Mouse (Mus musculus) kidney, postnatal 36 days (tissue): ENCODE data around the gene Myef2.
"Not testable (repeated sequence)": the region's sequence is repeated elsewhere in the genome, so short reads cannot be mapped to it uniquely, and the experiment has no call there.

Source experiments
- DNase-seq, 2 experiments: peaks; one replicate each; pipeline ENCODE4 v3.0.0; 2021 to 2022; ENCODE audit warnings: mixed read lengths in 2 of 2

Gene Myef2

DNA sequence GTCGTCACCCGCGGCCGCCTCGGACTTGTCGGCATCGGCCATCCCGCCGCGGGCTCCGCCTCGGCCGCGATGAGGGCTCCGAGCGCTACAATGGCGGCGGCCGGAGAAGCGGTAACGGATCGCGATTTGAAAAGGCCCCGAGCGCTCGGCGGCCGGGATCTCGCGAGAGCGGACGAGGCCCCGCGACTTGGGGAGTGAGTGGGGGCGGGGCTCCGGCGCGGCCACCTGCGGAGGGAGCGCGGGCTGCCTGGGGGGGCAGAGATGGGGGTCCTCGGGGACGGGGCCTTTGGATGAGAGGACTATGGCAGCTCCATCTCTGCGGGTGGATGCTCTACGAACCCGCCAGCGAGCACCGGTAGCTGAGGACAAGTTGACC, at the start of gene Myef2:
TSS of gene Myef2 (minus strand) at position 185 of the 376 bp plus-strand sequence.
- DNase-seq, result peak; percentile 65 to 91

DNA sequence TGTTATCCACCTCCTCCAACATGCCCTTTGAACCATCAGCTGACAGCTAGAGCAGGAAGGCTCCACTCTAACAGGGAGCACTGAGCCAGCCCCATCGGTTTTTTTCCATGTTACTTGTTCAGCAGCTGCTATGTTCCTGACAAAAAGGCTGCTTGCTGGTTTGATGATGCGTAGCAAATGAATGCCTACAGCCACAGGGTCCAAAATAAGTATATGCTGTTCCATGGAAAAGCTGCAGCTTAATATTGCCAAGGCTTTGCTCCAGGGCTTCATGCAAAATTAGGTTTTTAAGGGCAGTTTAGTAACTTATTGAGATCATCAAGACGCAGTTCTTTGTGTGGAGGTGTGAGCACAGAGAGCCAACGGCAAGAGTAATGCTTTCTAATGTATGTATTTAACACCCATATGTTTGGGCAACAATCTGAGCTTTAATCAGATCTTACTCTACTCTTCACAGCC, 38.6 kb upstream of the Myef2 start:
- DNase-seq, result peak; percentile 53 to 54

DNA sequence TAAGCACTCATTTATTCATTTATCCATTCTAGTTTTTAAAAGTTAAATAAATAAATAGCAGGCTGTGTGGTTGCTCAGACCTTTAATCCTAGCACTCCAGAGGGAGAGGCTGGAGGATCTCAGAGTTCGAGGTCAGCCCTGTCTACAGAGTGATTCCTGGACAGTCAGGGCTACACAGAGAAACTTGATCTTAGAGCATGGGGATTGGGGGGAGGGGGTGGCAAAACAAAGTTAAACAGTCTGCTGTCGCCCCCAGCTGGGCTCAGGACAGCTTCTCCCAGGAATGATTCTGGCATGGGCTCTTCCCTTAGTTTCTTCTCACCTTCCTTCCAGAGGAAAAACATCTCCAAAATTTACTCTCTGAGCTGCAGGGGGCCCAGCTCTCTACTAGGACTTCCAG, 32.0 kb upstream of the Myef2 start:
- DNase-seq, result no peak

DNA sequence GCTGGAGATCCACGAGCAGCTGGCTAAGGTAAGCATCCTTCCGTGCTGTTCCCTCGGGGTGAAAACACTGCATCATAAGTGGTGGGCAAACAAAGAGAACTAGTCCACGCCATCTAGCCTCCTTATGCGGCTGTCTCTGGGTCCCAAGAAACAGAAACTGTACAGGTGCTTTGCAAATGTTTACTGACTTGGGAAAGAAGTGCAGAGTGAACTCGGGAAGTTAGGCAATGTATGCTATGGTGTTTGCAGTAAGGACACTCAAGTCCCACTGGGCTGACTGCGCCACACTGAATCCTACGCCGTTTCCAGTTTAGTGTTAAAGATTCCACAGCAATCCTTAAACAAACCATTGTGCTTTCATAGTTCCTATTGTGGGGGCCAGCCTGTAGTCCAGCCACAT, 30.8 kb upstream of the Myef2 start:
- DNase-seq, result no peak

GRCm38 (mm10) chr2:125152388-125152787, 28.9 kb upstream of the Myef2 start, which contains the start of gene Slc12a1:
Gene Slc12a1 (plus strand): TSS chr2:125152505.
- DNase-seq, result peak; percentile 28 to 45

- no peak for DNase-seq
These were observed 18.9 kb upstream of the Myef2 start for GRCm38 (mm10) chr2:125142336-125142735.

- DNase-seq, result no peak
These were observed 13.4 kb upstream of the Myef2 start for GRCm38 (mm10) chr2:125136846-125137245.

GRCm38 (mm10) chr2:125135903-125136811, 12.7 kb upstream of the Myef2 start, which contains the start of gene Ctxn2:
Gene Ctxn2 (plus strand): TSS chr2:125136692.
- peak; percentile 47 to 87 for DNase-seq

GRCm38 (mm10) chr2:125134113-125134512, 10.7 kb upstream of the Myef2 start:
- no peak for DNase-seq

- DNase-seq, result no peak
These were observed 3.3 kb upstream of the Myef2 start for GRCm38 (mm10) chr2:125126792-125127191.

- no peak for DNase-seq
These were observed 2.4 kb upstream of the Myef2 start for GRCm38 (mm10) chr2:125125824-125126223.

GRCm38 (mm10) chr2:125122624-125123476, 611 bp downstream of the Myef2 start:
- DNase-seq, result peak; percentile 35 to 63

DNA sequence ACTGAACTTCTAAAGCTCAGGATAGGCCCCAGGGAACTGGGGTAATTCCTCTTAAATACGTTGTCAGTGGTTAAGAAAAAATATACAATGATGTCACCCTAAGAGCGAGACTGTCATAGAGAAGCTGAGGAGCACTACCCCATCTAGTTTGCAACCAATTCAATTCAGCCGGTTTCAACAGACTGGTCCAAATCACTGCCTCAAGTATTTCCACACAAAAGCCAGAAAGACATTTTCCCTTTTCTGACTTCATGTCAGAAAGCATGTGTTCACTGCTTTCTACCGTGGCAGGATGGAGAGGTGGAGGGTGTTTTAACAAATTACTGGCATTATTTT, 1.2 kb downstream of the Myef2 start:
- no peak for DNase-seq

GRCm38 (mm10) chr2:125119381-125120110, 3.9 kb downstream of the Myef2 start:
- DNase-seq, result no peak

GRCm38 (mm10) chr2:125106536-125106935, 16.9 kb downstream of the Myef2 start:
- DNase-seq, result peak; percentile 13 to 24

- not testable (repeated sequence) for DNase-seq
These were observed 19.0 kb downstream of the Myef2 start for GRCm38 (mm10) chr2:125104491-125104890.

GRCm38 (mm10) chr2:125092123-125092522, 31.3 kb downstream of the Myef2 start:
- DNase-seq, result not testable (repeated sequence)

DNA sequence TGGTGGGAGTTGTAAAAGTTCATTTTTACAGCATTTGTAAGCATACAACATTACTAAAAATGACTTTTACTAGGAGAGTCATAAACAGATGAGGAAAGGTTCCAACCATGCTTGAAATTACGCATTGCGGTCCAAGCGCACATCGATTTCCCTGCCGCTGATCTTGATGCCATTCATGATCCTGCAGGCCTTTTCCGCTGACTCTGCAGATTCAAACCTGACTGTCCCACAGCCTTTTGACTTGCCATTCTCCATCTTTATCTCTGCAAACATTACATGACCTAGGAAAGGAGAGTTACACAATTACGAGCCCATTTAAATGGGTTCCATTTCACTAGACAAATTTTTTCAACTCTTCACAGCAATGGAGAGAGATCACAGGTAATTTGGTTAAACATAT, 34.7 kb downstream of the Myef2 start:
- no peak for DNase-seq

GRCm38 (mm10) chr2:125083879-125084278, 39.6 kb downstream of the Myef2 start:
- DNase-seq, result no peak

DNA sequence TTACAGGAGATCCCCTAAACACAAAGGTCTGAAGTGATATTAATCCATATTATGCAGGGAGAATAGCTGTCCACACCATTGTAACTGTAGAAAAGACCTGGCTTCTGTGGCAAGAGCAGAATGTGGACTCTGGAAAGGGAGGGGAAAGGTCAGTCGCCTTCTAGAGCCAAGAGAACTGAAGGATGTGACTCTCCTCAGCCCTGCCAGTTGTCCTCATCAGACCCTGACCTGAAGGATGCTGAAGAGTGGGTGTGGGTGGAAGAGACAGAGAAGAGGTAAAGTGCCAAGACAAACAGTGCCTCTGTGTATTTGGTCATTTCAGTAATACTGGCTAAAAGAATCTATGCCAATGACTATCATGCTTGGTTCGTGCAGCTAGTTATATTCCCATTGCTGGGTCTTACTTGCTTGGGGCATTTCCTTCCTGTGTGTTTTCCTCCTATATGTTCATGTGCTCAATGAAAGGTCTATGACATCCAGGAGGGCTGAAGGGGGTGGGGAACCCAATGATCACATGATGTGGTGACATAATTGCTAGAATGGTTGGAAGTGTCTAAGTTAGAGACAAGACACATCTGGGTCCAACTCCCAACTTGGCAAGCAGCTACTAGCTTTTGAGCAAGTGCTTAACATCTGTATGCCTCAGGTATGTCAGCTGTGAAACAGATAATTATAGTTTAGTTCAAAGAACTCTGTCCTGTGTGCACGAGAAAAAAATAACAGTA, 50.2 kb downstream of the Myef2 start:
- DNase-seq, result peak; percentile 19 to 61

DNA sequence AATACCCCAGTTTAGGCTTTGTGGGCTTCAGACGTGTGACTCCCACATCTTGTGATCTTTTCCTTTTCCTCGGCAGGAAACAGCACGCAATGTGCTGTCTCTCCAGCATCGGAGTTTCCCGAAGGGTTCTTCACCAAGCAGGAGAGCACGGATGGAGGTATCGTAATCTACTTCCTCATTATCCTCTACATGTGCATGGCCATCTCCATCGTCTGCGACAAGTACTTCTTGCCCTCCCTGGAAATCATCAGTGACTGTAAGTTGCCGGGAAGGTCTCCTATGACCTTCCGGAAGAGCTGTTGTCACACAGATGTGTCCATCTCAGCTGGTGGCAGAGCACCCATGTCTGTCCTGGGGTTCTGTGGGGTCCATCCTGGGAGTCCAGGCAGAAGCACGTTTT, 54.8 kb downstream of the Myef2 start:
- DNase-seq, result no peak

DNA sequence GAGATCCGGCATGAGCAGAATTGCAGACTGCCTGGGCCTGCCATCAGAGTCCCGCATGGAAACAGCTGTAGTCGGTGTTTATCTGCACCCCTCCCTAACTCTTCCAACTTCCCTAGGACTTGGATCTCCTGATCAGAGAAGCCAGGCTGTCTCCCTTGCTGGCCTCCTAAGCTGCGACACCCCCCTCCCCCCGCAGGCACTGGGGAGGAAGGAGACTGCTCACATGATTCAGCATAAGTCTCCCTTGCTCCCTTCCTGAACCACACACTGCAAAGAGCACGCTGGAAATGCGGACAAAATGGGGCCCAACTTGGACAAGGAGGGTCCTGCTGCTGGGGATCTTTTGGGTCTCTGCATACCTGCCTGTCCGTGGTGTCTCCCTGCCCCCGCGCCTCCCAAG, 55.6 kb downstream of the Myef2 start, which contains the start of gene Slc24a5:
TSS of gene Slc24a5 (plus strand) at position 231 of the 400 bp plus-strand sequence.
- DNase-seq, result peak in 1 of 2 experiments; percentile 10
